Mouse (Mus musculus) hindbrain, embryonic 10.5 days (tissue): ENCODE data around the gene Tnr. TPM values are rescaled to one million over a fixed set of nuclear protein-coding genes. Genes with fewer than 3 reads are reported as not detected.
A peak's percentile ranks its signal among the peaks of the same experiment; 100 is the strongest.

Experiments used
- DNase-seq: peaks from one replicate; pipeline ENCODE4 v3.0.0-alpha.2; 2017; ENCODE audit warnings: low spot score
- H3K27ac ChIP-seq: fragments of 300-500 bp; sonication (generic); 2 replicates; pipeline ENCODE4 v1.5.1; 2016; ENCODE audit warnings: mild to moderate bottlenecking, moderate library complexity
- H3K27me3 ChIP-seq: fragments of 300-500 bp; sonication (generic); 2 replicates; pipeline ENCODE4 v1.6.1; 2016; ENCODE audit warnings: mild to moderate bottlenecking; ENCODE audit not compliant: poor library complexity, insufficient read depth, severe bottlenecking
- H3K36me3 ChIP-seq: fragments of 300-500 bp; sonication (generic); 2 replicates; pipeline ENCODE4 v1.6.1; 2016; ENCODE audit warnings: mild to moderate bottlenecking, moderate library complexity
- H3K4me1 ChIP-seq: fragments of 300-500 bp; sonication (generic); replicated peaks from 2 replicates; pipeline ENCODE4 v1.6.1; 2016; ENCODE audit warnings: mild to moderate bottlenecking
- H3K4me3 ChIP-seq: fragments of 300-500 bp; sonication (generic); 2 replicates; pipeline ENCODE4 v1.5.1; 2016; ENCODE audit warnings: mild to moderate bottlenecking, moderate library complexity
- H3K9me3 ChIP-seq: fragments of 300-500 bp; sonication (generic); 2 replicates; pipeline ENCODE4 v1.6.1; 2016; ENCODE audit warnings: mild to moderate bottlenecking, moderate library complexity
- WGBS: fragments of 180-500 bp; shearing (Covaris S2); methylation state at CpG from one replicate; pipeline ENCODE4 v1.1.7; 2016; 5-methylcytosine and 5-hydroxymethylcytosine counted together
- polyA plus RNA-seq: library from polyadenylated mRNA; unstranded; fragments of >200 nt; fragmentation: Nextera tagmentation; extraction: Ambion mirVana; gene quantifications from 2 replicates; pipeline ENCODE4 v1.2.1, GENCODE M21; 2016

Gene Tnr
- polyA plus RNA-seq, 1 experiment from 2014 or later = 0.20 TPM

- WGBS = 10% methylated on average over 4 of the region's 4 CpGs
- no peaks in the 10 kb centered on the region for H3K36me3 ChIP-seq
- peaks cover 24% of the 10 kb centered on the region for H3K4me1 ChIP-seq
- no peaks in the 10 kb centered on the region for H3K27me3 ChIP-seq
- no peak for DNase-seq
- H3K27ac ChIP-seq = no peak overlapping the region
- H3K4me3 ChIP-seq = no peak overlapping the region
- no peaks in the 10 kb centered on the region for H3K9me3 ChIP-seq
Observed at GRCm38 (mm10) chr1:159835126-159835525, 311.6 kb downstream of the Tnr start.

- no peak for DNase-seq
- Histone ChIP-seq H3K4me1 (peaks cover 9% of the 10 kb centered on the region), H3K36me3 (no peaks in the 10 kb centered on the region), H3K9me3 (no peaks in the 10 kb centered on the region), H3K4me3 (no peak overlapping the region), H3K27me3 (no peaks in the 10 kb centered on the region), H3K27ac (no peak overlapping the region)
- WGBS = 34% methylated on average over 2 of the region's 2 CpGs
Observed at GRCm38 (mm10) chr1:159840337-159840736, 316.8 kb downstream of the Tnr start.

GRCm38 (mm10) chr1:159842876-159843275, 319.3 kb downstream of the Tnr start:
- Histone ChIP-seq H3K27me3 (no peaks in the 10 kb centered on the region), H3K4me1 (peaks cover 8% of the 10 kb centered on the region), H3K4me3 (no peak overlapping the region), H3K27ac (no peak overlapping the region), H3K36me3 (no peaks in the 10 kb centered on the region), H3K9me3 (no peaks in the 10 kb centered on the region)
- WGBS = 87% methylated on average over 5 of the region's 5 CpGs
- no peak for DNase-seq

- 85% methylated on average over 11 of the region's 11 CpGs for WGBS
- Histone ChIP-seq H3K4me3 (no peak overlapping the region), H3K9me3 (0 out of 2 replicates have a peak, but pooled peaks cover 5% of the 10 kb centered on the region), H3K4me1 (no peaks in the 10 kb centered on the region), H3K27ac (no peak overlapping the region), H3K36me3 (no peaks in the 10 kb centered on the region), H3K27me3 (no peaks in the 10 kb centered on the region)
- DNase-seq = no peak
Observed at GRCm38 (mm10) chr1:159852088-159852487, 328.5 kb downstream of the Tnr start.

- WGBS = 85% methylated on average over 1 of the region's 1 CpGs
- Histone ChIP-seq H3K27me3 (no peaks in the 10 kb centered on the region), H3K4me1 (no peaks in the 10 kb centered on the region), H3K9me3 (0 out of 2 replicates have a peak, but pooled peaks cover 2% of the 10 kb centered on the region), H3K4me3 (no peak overlapping the region), H3K27ac (no peak overlapping the region), H3K36me3 (no peaks in the 10 kb centered on the region)
- DNase-seq = no peak
Observed at GRCm38 (mm10) chr1:159854261-159854660, 330.7 kb downstream of the Tnr start.

- Histone ChIP-seq H3K27ac (no peak overlapping the region), H3K9me3 (no peaks in the 10 kb centered on the region), H3K4me3 (no peak overlapping the region), H3K4me1 (peaks cover 3% of the 10 kb centered on the region; the same call in 1 of the 2 replicates), H3K36me3 (no peaks in the 10 kb centered on the region), H3K27me3 (peaks cover 22% of the 10 kb centered on the region; the same call in 1 of the 2 replicates)
- 82% methylated on average over 3 of the region's 3 CpGs for WGBS
- no peak for DNase-seq
Observed at GRCm38 (mm10) chr1:159861782-159862474, 338.4 kb downstream of the Tnr start.

- Histone ChIP-seq H3K4me3 (no peak overlapping the region), H3K4me1 (peaks cover 3% of the 10 kb centered on the region; the same call in 1 of the 2 replicates), H3K27ac (no peak overlapping the region), H3K36me3 (no peaks in the 10 kb centered on the region), H3K9me3 (no peaks in the 10 kb centered on the region), H3K27me3 (peaks cover 48% of the 10 kb centered on the region)
- peak; percentile 12 for DNase-seq
- WGBS = 33% methylated on average over 1 of the region's 1 CpGs
Observed at GRCm38 (mm10) chr1:159865696-159866095, 342.1 kb downstream of the Tnr start.

GRCm38 (mm10) chr1:159869619-159870441, 346.3 kb downstream of the Tnr start:
- no peak overlapping the region for H3K27ac ChIP-seq
- no peak for DNase-seq
- H3K4me3 ChIP-seq = no peak overlapping the region
- H3K27me3 ChIP-seq = peaks cover 29% of the 10 kb centered on the region
- no peaks in the 10 kb centered on the region for H3K36me3 ChIP-seq
- H3K9me3 ChIP-seq = no peaks in the 10 kb centered on the region
- 85% methylated on average over 6 of the region's 6 CpGs for WGBS
- H3K4me1 ChIP-seq = peaks cover 3% of the 10 kb centered on the region; the same call in 1 of the 2 replicates

- Histone ChIP-seq H3K4me3 (no peak overlapping the region), H3K27me3 (peaks cover 16% of the 10 kb centered on the region), H3K9me3 (no peaks in the 10 kb centered on the region), H3K4me1 (no peaks in the 10 kb centered on the region), H3K36me3 (no peaks in the 10 kb centered on the region), H3K27ac (no peak overlapping the region)
- no peak for DNase-seq
- 94% methylated on average over 3 of the region's 3 CpGs for WGBS
Observed at GRCm38 (mm10) chr1:159872866-159873265, 349.3 kb downstream of the Tnr start.

- H3K4me1 ChIP-seq = 0 out of 2 replicates have a peak, but pooled peaks cover 3% of the 10 kb centered on the region
- H3K36me3 ChIP-seq = no peaks in the 10 kb centered on the region
- peaks cover 7% of the 10 kb centered on the region; the same call in 1 of the 2 replicates for H3K27me3 ChIP-seq
- no peaks in the 10 kb centered on the region for H3K9me3 ChIP-seq
- WGBS = 50% methylated on average over 3 of the region's 3 CpGs
- H3K27ac ChIP-seq = no peak overlapping the region
- peak; percentile 13 for DNase-seq
- H3K4me3 ChIP-seq = no peak overlapping the region
Observed at GRCm38 (mm10) chr1:159878681-159879080, 355.1 kb downstream of the Tnr start.

- H3K9me3 ChIP-seq = no peaks in the 10 kb centered on the region
- 84% methylated on average over 4 of the region's 4 CpGs for WGBS
- H3K27me3 ChIP-seq = peaks cover 7% of the 10 kb centered on the region; the same call in 1 of the 2 replicates
- DNase-seq = no peak
- H3K27ac ChIP-seq = no peak overlapping the region
- 0 out of 2 replicates have a peak, but pooled peaks cover 3% of the 10 kb centered on the region for H3K4me1 ChIP-seq
- no peak overlapping the region for H3K4me3 ChIP-seq
- H3K36me3 ChIP-seq = no peaks in the 10 kb centered on the region
Observed at GRCm38 (mm10) chr1:159879866-159880265, 356.3 kb downstream of the Tnr start.

- H3K27ac ChIP-seq = no peak overlapping the region
- WGBS = 66% methylated on average over 3 of the region's 3 CpGs
Observed at GRCm38 (mm10) chr1:159885476-159885875, 361.9 kb downstream of the Tnr start.

GRCm38 (mm10) chr1:159888611-159889010, 365.0 kb downstream of the Tnr start:
- H3K4me1 ChIP-seq = no peaks in the 10 kb centered on the region
- DNase-seq = no peak
- no peaks in the 10 kb centered on the region for H3K9me3 ChIP-seq
- H3K4me3 ChIP-seq = no peak overlapping the region
- 94% methylated on average over 5 of the region's 5 CpGs for WGBS
- no peaks in the 10 kb centered on the region for H3K36me3 ChIP-seq
- H3K27ac ChIP-seq = no peak overlapping the region
- H3K27me3 ChIP-seq = no peaks in the 10 kb centered on the region

More at GRCm38 (mm10) chr1:159885476-159885875, 361.9 kb downstream of the Tnr start:
- H3K9me3 ChIP-seq = no peaks in the 10 kb centered on the region
- 0 out of 2 replicates have a peak, but pooled peaks cover 3% of the 10 kb centered on the region for H3K4me1 ChIP-seq
- H3K36me3 ChIP-seq = no peaks in the 10 kb centered on the region
- H3K4me3 ChIP-seq = no peak overlapping the region
- H3K27me3 ChIP-seq = no peaks in the 10 kb centered on the region
- no peak for DNase-seq
